Mouse (Mus musculus) lung, postnatal 10 days (tissue): ENCODE data around the gene Arap2.

Source experiments
- DNase-seq: peaks from one replicate; pipeline ENCODE4 v3.0.0; 2021

Gene Arap2

GRCm38 (mm10) chr5:62618286-62618685, 147.7 kb downstream of the Arap2 start:
- DNase-seq = no peak

GRCm38 (mm10) chr5:62611990-62612389, 154.0 kb downstream of the Arap2 start:
- DNase-seq = no peak

GRCm38 (mm10) chr5:62587348-62587747, 178.6 kb downstream of the Arap2 start:
- no peak for DNase-seq

- no peak for DNase-seq
Observed at GRCm38 (mm10) chr5:62582643-62583042, 183.3 kb downstream of the Arap2 start.

- DNase-seq = no peak
Observed at GRCm38 (mm10) chr5:62581699-62582098, 184.3 kb downstream of the Arap2 start.

- no peak for DNase-seq
Observed at GRCm38 (mm10) chr5:62574336-62574844, 191.6 kb downstream of the Arap2 start.
